Mouse (Mus musculus) heart, postnatal 10 days (tissue): ENCODE measurements at regions not wholly inside any gene's neighbourhood (a gene's known extent, or its start where the extent isn't known, plus 50 kb on each side); places are given as distances from the start of the nearest gene placed in this dataset.

Experiments used
- DNase-seq, 2 experiments: peaks; one replicate each; pipeline ENCODE4 v3.0.0; 2021
- intact Hi-C: fragments of 180-260 bp; cut with DNase I; formaldehyde crosslinking; loops from one replicate; pipeline ENCODE4 v1.15.1; 2025

- intact Hi-C loops = no loop called here
- no peak for DNase-seq
Observed at GRCm38 (mm10) chr9:26060834-26061233, 579.5 kb downstream of the Eepd1 start.

GRCm38 (mm10) chr9:26077057-26077456 lies 595.7 kb downstream of the Eepd1 start:
- DNase-seq = no peak
- intact Hi-C loops = no loop called here

- no peak for DNase-seq
- intact Hi-C loops = no loop called here
Observed at GRCm38 (mm10) chr9:26086524-26086923, 605.2 kb downstream of the Eepd1 start.

GRCm38 (mm10) chr9:26092061-26092687 lies 610.8 kb downstream of the Eepd1 start:
- intact Hi-C loops = no loop called here
- no peak for DNase-seq

- intact Hi-C loops = no loop called here
- no peak for DNase-seq
Observed at GRCm38 (mm10) chr9:26104136-26104535, 622.8 kb downstream of the Eepd1 start.

- DNase-seq = peak in 1 of 2 experiments; percentile 7
- intact Hi-C loops = no loop called here
Observed at GRCm38 (mm10) chr9:26121986-26122385, 611.5 kb upstream of the B3gat1 start.

- no peak for DNase-seq
- intact Hi-C loops = no loop called here
Observed at GRCm38 (mm10) chr9:26134587-26134986, 598.9 kb upstream of the B3gat1 start.
